Mouse (Mus musculus) spleen, adult 2 months (tissue): ENCODE data around the gene Esd. TPM values are rescaled to one million over a fixed set of nuclear protein-coding genes. Genes with fewer than 3 reads are reported as not detected.
A peak's percentile ranks its signal among the peaks of the same experiment; 100 is the strongest.

Source experiments
- DNase-seq, 2 experiments: peaks; one replicate each; pipeline versions ENCODE4 v3.0.0 to v3.0.0-alpha.2; 2012 to 2021; ENCODE audit warnings: low spot score in 2 of 2, low read depth in 1 of 2
- H3K27ac ChIP-seq: fragments of 200-500 bp; 2 replicates; pipeline ENCODE4 v1.5.1; 2012; ENCODE audit warnings: low read length, inconsistent platforms; ENCODE audit not compliant: insufficient read depth
- H3K27me3 ChIP-seq: fragments of 200-500 bp; 2 replicates; pipeline ENCODE4 v1.6.1; 2012; ENCODE audit warnings: mild to moderate bottlenecking, moderate library complexity, low read length, inconsistent platforms; ENCODE audit not compliant: control insufficient read depth, insufficient read depth
- H3K36me3 ChIP-seq: fragments of 200-500 bp; 2 replicates; pipeline ENCODE4 v1.6.1; 2012; ENCODE audit warnings: mild to moderate bottlenecking, low read length, inconsistent platforms; ENCODE audit not compliant: control insufficient read depth, insufficient read depth
- H3K4me1 ChIP-seq: fragments of 200-500 bp; 2 replicates; pipeline ENCODE4 v1.6.1; 2011; ENCODE audit warnings: inconsistent platforms; ENCODE audit not compliant: control insufficient read depth, insufficient read depth, insufficient read length
- H3K4me3 ChIP-seq: fragments of 200-500 bp; 2 replicates; pipeline ENCODE4 v1.5.1; 2011; ENCODE audit warnings: mild to moderate bottlenecking, inconsistent platforms; ENCODE audit not compliant: insufficient read depth, insufficient read length; ENCODE audit errors: extremely low read depth
- CTCF ChIP-seq: fragments of 200-500 bp; IDR thresholded peaks from 2 replicates; pipeline ENCODE4 v1.5.1; 2011; ENCODE audit warnings: mild to moderate bottlenecking, inconsistent platforms; ENCODE audit not compliant: insufficient read depth, insufficient read length, insufficient replicate concordance; ENCODE audit errors: extremely low read depth
- POLR2A ChIP-seq: fragments of 200-500 bp; IDR thresholded peaks from 2 replicates; pipeline ENCODE4 v1.6.1; 2011; ENCODE audit warnings: low read depth, low read length, inconsistent platforms
- WGBS: fragments of 180-500 bp; shearing (Covaris S2); methylation state at CpG from one replicate; pipeline ENCODE4 v1.1.7; 2018; 5-methylcytosine and 5-hydroxymethylcytosine counted together
- polyA plus RNA-seq: library from polyadenylated mRNA; depleted of rRNA; stranded (reverse); fragments of >200 nt; gene quantifications from 2 replicates; pipeline ENCODE4 v1.2.3, GENCODE M21; 2012; rRNA removed

Gene Esd
- polyA plus RNA-seq, 1 experiment = 18.7 TPM

DNA sequence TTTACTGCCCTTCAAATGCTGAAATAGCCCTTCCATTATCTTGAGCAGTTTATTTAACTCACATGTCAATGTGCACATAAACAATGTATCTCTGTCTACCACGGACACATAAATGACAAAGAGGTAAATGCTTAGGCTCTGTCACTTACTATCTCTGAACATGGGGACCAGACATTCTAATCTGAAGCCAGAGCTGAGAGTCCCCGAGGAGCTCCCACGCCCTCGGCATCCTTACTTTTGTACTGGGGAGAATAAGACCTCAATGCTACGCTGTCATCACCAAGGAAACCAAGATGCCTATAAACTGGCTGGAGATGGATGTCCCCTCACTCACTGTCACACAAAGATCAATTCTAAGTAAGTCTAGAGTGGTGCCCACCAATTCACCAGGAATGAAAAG lies 58.4 kb downstream of the Esd start:
- WGBS = 95% methylated on average over 5 of the region's 5 CpGs
- no peak overlapping the region for H3K4me3 ChIP-seq

DNA sequence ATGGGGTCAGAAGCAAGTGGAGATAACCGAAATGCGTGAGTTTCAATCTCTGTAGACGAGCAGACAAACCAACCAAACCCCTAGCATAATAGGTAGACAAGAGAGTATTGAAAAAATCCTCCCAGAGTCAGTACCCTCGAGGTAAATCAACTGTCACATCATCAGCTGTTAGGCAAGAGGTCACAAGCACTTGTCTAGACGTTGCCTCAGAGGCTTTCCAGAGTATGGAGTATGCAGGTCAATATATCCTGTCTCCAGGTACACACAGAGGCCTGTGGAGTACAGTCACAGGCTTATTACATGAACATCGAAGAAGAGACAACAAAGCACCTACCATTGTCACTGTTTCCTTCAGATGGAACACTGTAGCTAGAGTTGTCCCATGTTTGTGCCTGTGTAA lies 60.7 kb downstream of the Esd start:
- H3K4me1 ChIP-seq = peaks cover 3% of the 10 kb centered on the region; the same call in 1 of the 2 replicates
- H3K27ac ChIP-seq = no peak overlapping the region
- peaks cover 28% of the 10 kb centered on the region for H3K36me3 ChIP-seq
- WGBS = 82% methylated on average over 6 of the region's 6 CpGs
- no peak for DNase-seq
- no peak overlapping the region for H3K4me3 ChIP-seq
- TF ChIP-seq POLR2A (no peak), CTCF (no peak)
- no peaks in the 10 kb centered on the region for H3K27me3 ChIP-seq

More for the DNA sequence above, 58.4 kb downstream of the Esd start:
- Histone ChIP-seq H3K36me3 (peaks cover 29% of the 10 kb centered on the region), H3K27ac (no peak overlapping the region), H3K4me1 (no peaks in the 10 kb centered on the region), H3K27me3 (no peaks in the 10 kb centered on the region)
- TF ChIP-seq POLR2A (no peak), CTCF (no peak)
- no peak for DNase-seq

DNA sequence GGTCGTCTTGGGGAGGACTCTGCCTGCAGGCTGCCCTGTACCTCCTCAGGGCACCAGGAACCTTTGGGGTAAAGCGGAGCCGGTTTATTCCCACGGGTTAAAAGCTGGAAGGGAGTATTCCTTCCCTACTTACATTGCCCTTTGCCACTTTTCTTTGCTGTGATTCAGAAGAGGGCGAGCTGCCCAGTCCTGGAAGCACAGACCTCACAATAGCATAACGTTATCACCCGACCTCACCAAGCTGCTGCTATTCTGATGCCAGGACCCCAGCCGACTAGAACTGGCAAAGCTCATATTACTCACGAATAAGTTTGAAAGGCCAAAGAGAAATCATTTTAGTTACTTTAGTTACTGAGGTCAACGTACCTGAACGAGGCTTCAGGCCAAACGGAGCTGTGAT lies 62.8 kb downstream of the Esd start:
- 92% methylated on average over 12 of the region's 12 CpGs for WGBS
- no peak for DNase-seq
- Histone ChIP-seq H3K36me3 (peaks cover 26% of the 10 kb centered on the region), H3K27ac (no peak overlapping the region), H3K27me3 (no peaks in the 10 kb centered on the region), H3K4me3 (no peak overlapping the region), H3K4me1 (peaks cover 3% of the 10 kb centered on the region; the same call in 1 of the 2 replicates)
- TF ChIP-seq CTCF (no peak), POLR2A (no peak)

DNA sequence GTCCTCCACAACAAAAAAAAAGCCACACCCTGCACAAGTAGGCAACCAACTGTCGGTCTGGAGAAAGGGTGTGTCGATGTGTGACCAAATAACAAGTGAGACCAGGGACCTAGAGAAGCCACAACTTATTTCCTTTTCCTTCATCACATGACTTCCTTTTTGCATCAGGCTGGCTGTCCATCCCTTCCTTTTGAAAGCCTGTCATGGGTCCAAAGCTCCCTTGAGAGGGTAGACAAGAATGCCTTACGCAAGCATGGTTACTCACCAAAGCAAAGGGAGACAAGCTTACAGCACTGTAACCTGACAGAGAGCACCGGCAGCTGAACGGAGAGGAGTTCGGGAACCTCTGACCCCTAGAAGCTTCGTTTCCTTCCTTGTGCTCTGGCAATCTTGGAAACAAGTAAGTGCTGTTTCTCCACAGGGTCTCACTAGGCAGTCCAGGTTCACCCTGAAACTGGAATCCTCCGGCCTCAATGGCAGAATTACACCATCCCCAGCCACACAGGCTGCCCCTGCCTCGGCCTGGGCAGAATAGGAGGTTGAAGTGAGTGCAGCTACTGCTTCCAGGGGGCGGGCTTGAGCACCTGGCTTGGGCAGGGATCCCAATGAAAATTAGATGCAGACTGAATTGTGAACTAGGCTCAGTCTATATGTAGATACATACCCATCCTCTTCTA lies 65.4 kb downstream of the Esd start:
- Histone ChIP-seq H3K27ac (no peak overlapping the region), H3K4me3 (no peak overlapping the region), H3K4me1 (peaks cover 3% of the 10 kb centered on the region; the same call in 1 of the 2 replicates), H3K36me3 (peaks cover 28% of the 10 kb centered on the region), H3K27me3 (no peaks in the 10 kb centered on the region)
- WGBS = 76% methylated on average over 10 of the region's 10 CpGs
- no peak for TF ChIP-seq POLR2A
- no peak for TF ChIP-seq CTCF
- peak in 1 of 2 experiments; percentile 3 for DNase-seq

DNA sequence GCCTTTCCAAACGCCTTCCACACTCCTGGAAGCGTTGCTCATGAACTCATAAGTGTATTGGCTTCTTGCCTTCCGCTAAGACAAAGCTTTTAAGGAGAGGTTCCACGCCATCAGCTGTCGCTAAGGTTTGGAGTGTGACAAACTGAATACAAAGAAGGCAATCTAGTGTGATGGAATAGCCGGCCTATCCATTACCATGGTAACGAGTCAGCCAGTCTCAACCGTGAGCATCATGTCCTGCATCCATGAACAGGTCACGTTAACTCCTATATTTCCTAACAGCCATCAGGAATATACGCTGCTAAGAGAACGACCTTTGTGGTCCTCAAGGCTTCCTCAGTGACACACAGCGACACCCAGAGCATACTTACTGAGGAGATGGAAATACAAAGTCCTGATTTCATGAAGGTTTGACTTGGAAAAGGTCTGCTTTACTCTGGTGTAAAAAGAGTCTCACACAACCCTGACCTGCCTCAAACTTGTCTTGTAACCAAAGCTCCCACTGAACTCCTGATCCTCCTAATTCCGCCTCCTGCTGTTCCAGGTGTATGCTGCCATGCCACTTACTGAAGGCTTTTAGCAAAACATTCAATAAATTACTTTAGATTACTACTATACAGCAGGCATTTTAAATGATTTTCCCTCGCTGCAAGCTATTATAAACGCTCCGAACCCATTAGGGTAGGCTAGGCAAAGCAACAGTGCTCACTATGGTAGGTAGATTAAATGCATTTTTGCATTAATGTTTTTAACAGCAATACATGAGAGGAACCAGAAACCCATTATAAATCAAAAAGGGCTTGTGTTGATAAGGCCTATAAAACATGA lies 66.2 kb downstream of the Esd start:
- peaks cover 3% of the 10 kb centered on the region; the same call in 1 of the 2 replicates for H3K4me1 ChIP-seq
- H3K36me3 ChIP-seq = peaks cover 27% of the 10 kb centered on the region
- 95% methylated on average over 16 of the region's 16 CpGs for WGBS
- DNase-seq = no peak
- TF ChIP-seq CTCF (no peak), POLR2A (no peak)
- H3K4me3 ChIP-seq = no peak overlapping the region
- no peaks in the 10 kb centered on the region for H3K27me3 ChIP-seq
- no peak overlapping the region for H3K27ac ChIP-seq

Other genes starting within 250 kb of the Esd start
- gene Htr2a, start 91.5 kb upstream of the Esd start, polyA plus RNA-seq = 0.19 and 0.25 TPM in 2 replicates
- gene Lrch1, start 215.6 kb downstream of the Esd start, polyA plus RNA-seq = 11.5 and 15.7 TPM in 2 replicates